ENCODE assay signal across 28 mouse cellular contexts in genomic region chr13:94268201-94268600, GRCm38 (mm10). TPM values are rescaled to one million over a fixed set of nuclear protein-coding genes. Genes with fewer than 3 reads are reported as not detected.
A peak's percentile ranks its signal among the peaks of the same experiment; 100 is the strongest.
DNase-seq lines count a peak whose midpoint lies in the region; ATAC-seq and TF ChIP-seq lines count a peak whose summit lies in the region.
"Had no signal": no experiment of that assay in that cellular context is flagged by ENCODE, and none has a peak within 500 bp of the region (broad histone marks: within the 10 kb centered on the region; RNA-seq: fewer than 3 reads in every experiment).

No protein-coding gene starts in this region.

- no peak overlapping the region for H3K9ac ChIP-seq in lung, postnatal 0 days (replicated peaks; ENCODE audit: low read depth)
- H3K9ac ChIP-seq in liver, embryonic 12.5 days, result no peak overlapping the region
- H3K9ac ChIP-seq: embryonic facial prominence, embryonic 15.5 days; hindbrain, embryonic 15.5 days; intestine, embryonic 15.5 days; limb, embryonic 15.5 days; midbrain, embryonic 13.5 days; stomach, embryonic 15.5 days had no signal

- DNase-seq in lung, postnatal 0 days (ENCODE audit: low spot score), result no peak
- no peak for DNase-seq in lung, postnatal 10 days
- DNase-seq in urinary bladder, postnatal 10 days (ENCODE audit: low spot score), result no peak
- no peak for DNase-seq in adrenal gland, postnatal 10 days
- DNase-seq: adrenal gland, postnatal 14 days; cerebellum, adult 2 months; cerebellum, postnatal 25 days; gastrocnemius, postnatal 25 days; heart, adult 2 months; heart, postnatal 36 days; kidney, adult 8-10 months; kidney, postnatal 10 days; left cerebral cortex, postnatal 4 days; right cerebral cortex, adult 18-20 months; right cerebral cortex, postnatal 4 days; thymus, adult 18-20 months; thymus, postnatal 36 days had no signal

- TF ChIP-seq CTCF in lung, postnatal 0 days (IDR thresholded peaks at IDR 0.05), result no peak

- H3K27ac ChIP-seq in lung, postnatal 0 days (ENCODE audit: low read length), result no peak overlapping the region
- H3K27ac ChIP-seq in liver, embryonic 12.5 days, result no peak overlapping the region
- H3K27ac ChIP-seq: embryonic facial prominence, embryonic 15.5 days; forebrain, embryonic 10.5 days; heart, adult 2 months; hindbrain, embryonic 15.5 days; intestine, embryonic 15.5 days; limb, embryonic 15.5 days; macrophage; midbrain, embryonic 13.5 days; stomach, embryonic 15.5 days had no signal

- H3K27me3 ChIP-seq in lung, postnatal 0 days (replicated peaks; ENCODE audit: insufficient read depth, low read length), result no peaks in the 10 kb centered on the region
- H3K27me3 ChIP-seq in liver, embryonic 12.5 days (replicated peaks), result no peaks in the 10 kb centered on the region
- H3K27me3 ChIP-seq: embryonic facial prominence, embryonic 15.5 days; hindbrain, embryonic 15.5 days; intestine, embryonic 15.5 days; limb, embryonic 15.5 days; midbrain, embryonic 13.5 days; stomach, embryonic 15.5 days had no signal

- no peak for TF ChIP-seq EP300 in lung, postnatal 0 days (IDR thresholded peaks at IDR 0.05)

- H3K4me3 ChIP-seq in lung, postnatal 0 days (ENCODE audit: low read depth, low read length), result no peak overlapping the region
- H3K4me3 ChIP-seq in liver, embryonic 12.5 days, result no peak overlapping the region
- H3K4me3 ChIP-seq: embryonic facial prominence, embryonic 15.5 days; forebrain, embryonic 10.5 days; heart, adult 2 months; hindbrain, embryonic 15.5 days; intestine, embryonic 15.5 days; limb, embryonic 15.5 days; midbrain, embryonic 13.5 days; stomach, embryonic 15.5 days had no signal

- ATAC-seq in lung, postnatal 0 days, result 0 out of 2 replicates have a peak, but pooled peaks have one; percentile 16
- ATAC-seq in granulocyte monocyte progenitor cell, adult 5-6 weeks (replicated peaks; ENCODE audit: poor library complexity, severe bottlenecking), result peak; percentile 29; the same call in 1 of the 2 replicates
- no peak; the same call in 1 of the 2 replicates for ATAC-seq in liver, embryonic 12.5 days
- ATAC-seq in megakaryocyte-erythroid progenitor cell, adult 5-6 weeks (replicated peaks; ENCODE audit: low FRiP score, low TSS enrichment, poor library complexity, severe bottlenecking), result peak; percentile 51
- ATAC-seq: intestine, embryonic 15.5 days; midbrain, embryonic 13.5 days had no signal

- H3K36me3 ChIP-seq in lung, postnatal 0 days (ENCODE audit: insufficient read depth, low read length), result no peaks in the 10 kb centered on the region
- no peaks in the 10 kb centered on the region; the same call in 1 of the 2 replicates for H3K36me3 ChIP-seq in liver, embryonic 12.5 days
- H3K36me3 ChIP-seq: embryonic facial prominence, embryonic 15.5 days; forebrain, embryonic 10.5 days; hindbrain, embryonic 15.5 days; intestine, embryonic 15.5 days; limb, embryonic 15.5 days; midbrain, embryonic 13.5 days; stomach, embryonic 15.5 days had no signal

- no peak overlapping the region for H3K4me2 ChIP-seq in lung, postnatal 0 days (replicated peaks; ENCODE audit: low read depth, low read length)
- H3K4me2 ChIP-seq in liver, embryonic 12.5 days, result peak overlapping the region; percentile 39
- H3K4me2 ChIP-seq: embryonic facial prominence, embryonic 15.5 days; hindbrain, embryonic 15.5 days; intestine, embryonic 15.5 days; limb, embryonic 15.5 days; midbrain, embryonic 13.5 days; stomach, embryonic 15.5 days had no signal

- H3K4me1 ChIP-seq in lung, postnatal 0 days (ENCODE audit: insufficient read depth, low read depth, low read length), result no peaks in the 10 kb centered on the region; the same call in 1 of the 2 replicates
- H3K4me1 ChIP-seq in liver, embryonic 12.5 days, result peaks cover 70% of the 10 kb centered on the region
- H3K4me1 ChIP-seq: forebrain, embryonic 10.5 days; limb, embryonic 15.5 days; stomach, embryonic 15.5 days had no signal

- no peaks in the 10 kb centered on the region for H3K9me3 ChIP-seq in lung, postnatal 0 days (ENCODE audit: low read length)
- no peaks in the 10 kb centered on the region; the same call in 1 of the 2 replicates for H3K9me3 ChIP-seq in liver, embryonic 12.5 days (replicated peaks)
- H3K9me3 ChIP-seq: embryonic facial prominence, embryonic 15.5 days; forebrain, embryonic 10.5 days; hindbrain, embryonic 15.5 days; intestine, embryonic 15.5 days; limb, embryonic 15.5 days; midbrain, embryonic 13.5 days; stomach, embryonic 15.5 days had no signal

- WGBS in lung, postnatal 0 days, result 30% methylated on average over 7 of the region's 7 CpGs
- WGBS in liver, embryonic 12.5 days (ENCODE audit: insufficient replicate concordance), result 13% methylated on average over 7 of the region's 7 CpGs

RNA-seq across cellular contexts. Expression of gene Scamp1, which starts 17.5 kb away (rescaled TPM):
- polyA plus RNA-seq in lung, postnatal 0 days (2015; fragmentation: Nextera tagmentation; extraction: Ambion mirVana), result 26.9 and 32.9 TPM in 2 replicates
- 8.1 and 13.7 TPM in 2 replicates for total RNA-seq in granulocyte monocyte progenitor cell, adult 5-6 weeks (2014; fragmentation: Nextera tagmentation)
- 14.7 and 24.6 TPM in 2 replicates for total RNA-seq in granulocyte monocyte progenitor cell, adult 5-6 weeks (2017)
- 11.7 TPM in 2 replicates for polyA plus RNA-seq in liver, embryonic 12.5 days (2016; fragmentation: Nextera tagmentation; extraction: Ambion mirVana)
- total RNA-seq in megakaryocyte-erythroid progenitor cell, adult 5-6 weeks (2014; fragmentation: Nextera tagmentation), result 9.5 and 12.4 TPM in 2 replicates
- total RNA-seq in megakaryocyte-erythroid progenitor cell, adult 5-6 weeks (2017), result 12.6 and 24.4 TPM in 2 replicates
- 10 to 100 TPM; 39.2 to 45.3 TPM for total RNA-seq in adrenal gland, postnatal 10 days (2021)
